Comparison of ENCODE assay signal across 12 mouse cellular contexts in genomic region chr3:32399381-32399780, GRCm38 (mm10). TPM values are rescaled to one million over a fixed set of nuclear protein-coding genes. Genes with fewer than 3 reads are reported as not detected.
DNase-seq lines count a peak whose midpoint lies in the region; ATAC-seq lines count a peak whose summit lies in the region.
"Had no signal": no experiment of that assay in that cellular context is flagged by ENCODE, and none has a peak within 500 bp of the region (broad histone marks: within the 10 kb centered on the region; RNA-seq: fewer than 3 reads in every experiment).

No protein-coding gene starts in this region.

- H3K36me3 ChIP-seq in hindbrain, embryonic 16.5 days (ENCODE audit: control insufficient read depth, insufficient read depth, low read length): no peaks in the 10 kb centered on the region
- no peaks in the 10 kb centered on the region for H3K36me3 ChIP-seq in hindbrain, embryonic 12.5 days
- no peaks in the 10 kb centered on the region for H3K36me3 ChIP-seq in megakaryocyte, embryonic 14.5 days (replicated peaks; ENCODE audit: low read length)
- H3K36me3 ChIP-seq in embryonic facial prominence, embryonic 14.5 days (ENCODE audit: control insufficient read depth, insufficient read depth, low read length): no peaks in the 10 kb centered on the region
- H3K36me3 ChIP-seq in midbrain, embryonic 16.5 days (ENCODE audit: control insufficient read depth, insufficient read depth, low read length): no peaks in the 10 kb centered on the region
- H3K36me3 ChIP-seq: embryonic facial prominence, embryonic 15.5 days; stomach, embryonic 15.5 days had no signal

- H3K4me3 ChIP-seq in hindbrain, embryonic 16.5 days (ENCODE audit: low read length): no peak overlapping the region
- H3K4me3 ChIP-seq in hindbrain, embryonic 12.5 days: no peak overlapping the region
- H3K4me3 ChIP-seq in megakaryocyte, embryonic 14.5 days (replicated peaks): peak overlapping the region; percentile 65
- no peak overlapping the region for H3K4me3 ChIP-seq in embryonic facial prominence, embryonic 14.5 days (ENCODE audit: low read depth, low read length)
- H3K4me3 ChIP-seq in midbrain, embryonic 16.5 days (ENCODE audit: low read depth, low read length): no peak overlapping the region
- H3K4me3 ChIP-seq: stomach, embryonic 15.5 days had no signal

- ATAC-seq in hindbrain, embryonic 16.5 days: no peak
- no peak for ATAC-seq in hindbrain, embryonic 12.5 days (ENCODE audit: low FRiP score)
- no peak for ATAC-seq in megakaryocyte, adult 5-6 weeks (ENCODE audit: poor library complexity, severe bottlenecking)
- ATAC-seq in embryonic facial prominence, embryonic 14.5 days (ENCODE audit: low read depth): no peak
- no peak for ATAC-seq in midbrain, embryonic 16.5 days

- H3K27ac ChIP-seq in hindbrain, embryonic 16.5 days (ENCODE audit: low read depth, low read length): no peak overlapping the region
- no peak overlapping the region for H3K27ac ChIP-seq in hindbrain, embryonic 12.5 days
- H3K27ac ChIP-seq in embryonic facial prominence, embryonic 14.5 days (replicated peaks; ENCODE audit: low read depth, low read length): no peak overlapping the region
- no peak overlapping the region for H3K27ac ChIP-seq in midbrain, embryonic 16.5 days (ENCODE audit: low read length)
- H3K27ac ChIP-seq: embryonic facial prominence, embryonic 15.5 days; stomach, embryonic 15.5 days had no signal

- WGBS in hindbrain, embryonic 16.5 days: 46% methylated on average over 4 of the region's 4 CpGs
- WGBS in hindbrain, embryonic 12.5 days: 58% methylated on average over 4 of the region's 4 CpGs
- 30% methylated on average over 4 of the region's 4 CpGs for WGBS in embryonic facial prominence, embryonic 14.5 days
- WGBS in midbrain, embryonic 16.5 days: 24% methylated on average over 4 of the region's 4 CpGs

- no peak overlapping the region for H3K9ac ChIP-seq in hindbrain, embryonic 16.5 days (ENCODE audit: low read depth, low read length)
- no peak overlapping the region for H3K9ac ChIP-seq in hindbrain, embryonic 12.5 days
- 0 out of 2 replicates have a peak overlapping the region, but pooled peaks have one; percentile 5 for H3K9ac ChIP-seq in embryonic facial prominence, embryonic 14.5 days (ENCODE audit: low read depth, low read length)
- H3K9ac ChIP-seq in midbrain, embryonic 16.5 days (ENCODE audit: low read depth, low read length): no peak overlapping the region
- H3K9ac ChIP-seq: embryonic facial prominence, embryonic 15.5 days; stomach, embryonic 15.5 days had no signal

- H3K9me3 ChIP-seq in hindbrain, embryonic 16.5 days (ENCODE audit: control insufficient read depth, low read length): no peaks in the 10 kb centered on the region
- no peaks in the 10 kb centered on the region for H3K9me3 ChIP-seq in hindbrain, embryonic 12.5 days (replicated peaks)
- no peaks in the 10 kb centered on the region for H3K9me3 ChIP-seq in megakaryocyte, embryonic 14.5 days
- no peaks in the 10 kb centered on the region for H3K9me3 ChIP-seq in embryonic facial prominence, embryonic 14.5 days (ENCODE audit: control insufficient read depth, low read length)
- H3K9me3 ChIP-seq in midbrain, embryonic 16.5 days (replicated peaks; ENCODE audit: control insufficient read depth, low read length, poor library complexity, severe bottlenecking): no peaks in the 10 kb centered on the region
- H3K9me3 ChIP-seq: embryonic facial prominence, embryonic 15.5 days; stomach, embryonic 15.5 days had no signal

- no peak for DNase-seq in embryonic facial prominence, embryonic 14.5 days (ENCODE audit: low spot score)
- no peak for DNase-seq in cerebellum, adult 9-10 months
- DNase-seq: cerebellum, postnatal 36 days; gastrocnemius, postnatal 36 days; thymus, postnatal 14 days had no signal

- H3K4me1 ChIP-seq in hindbrain, embryonic 16.5 days (ENCODE audit: control insufficient read depth, insufficient read depth, low read depth, low read length): peaks cover 20% of the 10 kb centered on the region
- H3K4me1 ChIP-seq in hindbrain, embryonic 12.5 days: peaks cover 31% of the 10 kb centered on the region
- peaks cover 52% of the 10 kb centered on the region for H3K4me1 ChIP-seq in megakaryocyte, embryonic 14.5 days
- peaks cover 27% of the 10 kb centered on the region for H3K4me1 ChIP-seq in embryonic facial prominence, embryonic 14.5 days (ENCODE audit: control insufficient read depth, insufficient read depth, low read length)
- peaks cover 27% of the 10 kb centered on the region for H3K4me1 ChIP-seq in midbrain, embryonic 16.5 days (ENCODE audit: control insufficient read depth, insufficient read depth, low read length)

- no peaks in the 10 kb centered on the region for H3K27me3 ChIP-seq in hindbrain, embryonic 16.5 days (replicated peaks; ENCODE audit: control insufficient read depth, insufficient read depth, low read length)
- H3K27me3 ChIP-seq in hindbrain, embryonic 12.5 days: no peaks in the 10 kb centered on the region
- no peaks in the 10 kb centered on the region for H3K27me3 ChIP-seq in megakaryocyte, embryonic 14.5 days (replicated peaks)
- H3K27me3 ChIP-seq in embryonic facial prominence, embryonic 14.5 days (replicated peaks; ENCODE audit: control insufficient read depth, insufficient read depth, low read length): no peaks in the 10 kb centered on the region
- no peaks in the 10 kb centered on the region for H3K27me3 ChIP-seq in midbrain, embryonic 16.5 days (ENCODE audit: control insufficient read depth, insufficient read depth, low read depth, low read length)
- H3K27me3 ChIP-seq: embryonic facial prominence, embryonic 15.5 days; stomach, embryonic 15.5 days had no signal

- peak overlapping the region; percentile 7; the same call in 1 of the 2 replicates for H3K4me2 ChIP-seq in hindbrain, embryonic 16.5 days (ENCODE audit: low read length)
- no peak overlapping the region; the same call in 1 of the 2 replicates for H3K4me2 ChIP-seq in hindbrain, embryonic 12.5 days (replicated peaks)
- peak overlapping the region; percentile 28; the same call in 1 of the 2 replicates for H3K4me2 ChIP-seq in embryonic facial prominence, embryonic 14.5 days (ENCODE audit: low read depth, low read length)
- H3K4me2 ChIP-seq in midbrain, embryonic 16.5 days (ENCODE audit: low read length): peak overlapping the region; percentile 25; the same call in 1 of the 2 replicates

RNA-seq across cellular contexts. Expression of gene Pik3ca, which starts 1.9 kb away (rescaled TPM):
- 11.1 and 11.9 TPM in 2 replicates for polyA plus RNA-seq in hindbrain, embryonic 16.5 days (2015; fragmentation: Nextera tagmentation; extraction: Ambion mirVana)
- 12.7 and 14.2 TPM in 2 replicates for polyA plus RNA-seq in hindbrain, embryonic 12.5 days (2016; fragmentation: Nextera tagmentation; extraction: Ambion mirVana)
- polyA plus RNA-seq in megakaryocyte, embryonic 14.5 days (2012; ENCODE audit: insufficient read depth, low replicate concordance): 0.64 and 0.81 TPM in 2 replicates
- total RNA-seq in megakaryocyte, adult 5-6 weeks (2015): 23.5 and 25.0 TPM in 2 replicates
- 31.1 and 32.4 TPM in 2 replicates for total RNA-seq in megakaryocyte, adult 5-6 weeks (2017)
- 13.8 and 15.5 TPM in 2 replicates for polyA plus RNA-seq in embryonic facial prominence, embryonic 14.5 days (2014; fragmentation: Nextera tagmentation; extraction: Ambion mirVana)
- polyA plus RNA-seq in midbrain, embryonic 16.5 days (2015; fragmentation: Nextera tagmentation; extraction: Ambion mirVana): 12.8 and 16.5 TPM in 2 replicates

RNA-seq across cellular contexts. Expression of gene Zmat3, which starts 33.6 kb away (rescaled TPM):
- 7.5 and 7.6 TPM in 2 replicates for polyA plus RNA-seq in hindbrain, embryonic 16.5 days (2015; fragmentation: Nextera tagmentation; extraction: Ambion mirVana)
- 9.4 and 10.1 TPM in 2 replicates for polyA plus RNA-seq in hindbrain, embryonic 12.5 days (2016; fragmentation: Nextera tagmentation; extraction: Ambion mirVana)
- 4.0 and 5.0 TPM in 2 replicates for polyA plus RNA-seq in megakaryocyte, embryonic 14.5 days (2012; ENCODE audit: insufficient read depth, low replicate concordance)
- 2.3 and 2.4 TPM in 2 replicates for total RNA-seq in megakaryocyte, adult 5-6 weeks (2015)
- 0.53 and 0.77 TPM in 2 replicates for total RNA-seq in megakaryocyte, adult 5-6 weeks (2017)
- 6.2 and 7.1 TPM in 2 replicates for polyA plus RNA-seq in embryonic facial prominence, embryonic 14.5 days (2014; fragmentation: Nextera tagmentation; extraction: Ambion mirVana)
- polyA plus RNA-seq in midbrain, embryonic 16.5 days (2015; fragmentation: Nextera tagmentation; extraction: Ambion mirVana): 6.3 and 6.5 TPM in 2 replicates
